Mouse (Mus musculus) sigmoid colon, adult 10 weeks (tissue): Measurements from ENCODE around the gene Col20a1. TPM values are rescaled to one million over a fixed set of nuclear protein-coding genes. Genes with fewer than 3 reads are reported as not detected.

Experiments used
- polyA plus RNA-seq: library from polyadenylated mRNA; stranded (reverse); fragments of 350-450 nt; fragmentation: Illumina TruSeq; extraction: RNeasy Lipid Tissue Mini Kit (QIAGEN cat#74804); gene quantifications from one replicate; pipeline ENCODE4 v1.2.3, GENCODE M21; 2014; ENCODE audit warnings: low read depth, low replicate concordance

Gene Col20a1
- polyA plus RNA-seq = 0.16 TPM

DNA sequence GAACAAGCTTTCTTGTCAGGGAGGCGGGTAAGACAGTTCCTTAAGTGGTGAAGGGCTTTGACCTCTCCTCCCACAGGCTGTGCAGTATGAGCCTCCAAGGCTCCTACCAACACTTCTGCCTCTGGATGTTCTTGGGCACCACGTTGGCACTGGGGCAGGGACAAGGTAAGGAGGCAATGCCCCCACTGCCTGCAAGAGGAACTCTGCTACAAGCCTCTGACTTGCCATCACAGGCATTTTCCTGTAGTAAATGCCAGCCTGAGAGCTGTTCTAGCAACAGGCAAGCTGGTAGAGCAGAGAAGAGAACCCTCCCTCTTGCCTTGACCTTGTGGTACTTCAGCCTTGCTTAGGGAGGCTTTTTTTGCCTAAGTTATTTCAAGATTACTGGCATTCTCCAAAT, at the start of gene Col20a1:
Col20a1 (plus strand) TSS at position 87 of the 400 bp plus-strand sequence.

DNA sequence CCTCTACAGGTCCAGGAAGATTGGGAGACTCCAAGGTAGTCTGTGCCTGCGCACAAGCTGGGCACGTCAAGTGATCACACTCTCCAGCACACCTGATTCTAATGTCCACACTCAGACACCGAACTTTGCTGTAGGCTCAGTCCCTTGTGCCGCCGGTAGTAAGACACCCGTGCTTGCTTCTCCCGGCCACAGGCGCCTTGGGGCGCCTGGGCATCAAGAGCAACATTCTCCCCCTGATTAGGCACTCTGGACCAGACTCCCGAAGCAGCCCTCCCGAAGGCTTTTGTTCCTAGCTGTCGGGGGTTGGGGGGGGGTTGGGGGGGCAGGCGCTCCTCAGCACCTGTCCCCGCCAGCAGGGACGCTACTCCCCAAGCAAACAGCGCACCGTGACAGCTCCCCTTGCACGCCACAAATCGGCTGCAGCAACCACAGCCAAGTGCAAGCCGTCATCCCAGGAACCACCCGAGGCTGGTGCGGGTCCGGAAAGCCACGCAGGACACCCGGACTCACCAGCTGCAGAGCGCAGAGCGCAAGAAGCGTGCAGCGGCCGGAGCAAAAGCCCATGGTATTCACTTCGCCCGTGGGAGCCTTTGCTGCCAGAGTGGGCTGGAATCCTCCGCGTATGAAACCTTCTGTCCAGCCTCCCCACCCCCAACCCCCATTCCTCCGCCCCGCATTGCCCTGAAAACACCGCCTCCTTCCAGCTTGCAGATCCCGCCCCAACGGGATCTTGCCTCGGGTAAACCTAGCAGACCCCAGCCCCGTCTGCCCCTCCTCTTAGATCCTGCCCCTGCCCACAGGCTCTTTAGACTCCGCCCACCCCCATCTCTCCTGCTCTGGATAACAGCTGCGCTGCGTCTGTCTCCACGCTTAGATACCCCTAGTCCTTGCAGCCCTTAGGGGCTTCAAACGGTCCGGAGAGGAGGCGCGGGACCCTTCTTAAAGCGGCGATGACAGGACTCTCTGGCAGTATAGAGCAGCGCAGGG, 32.0 kb upstream of the Col20a1 start, which contains the start of gene Nkain4:
Nkain4 (minus strand) TSS at position 639 of the 987 bp plus-strand sequence.

DNA sequence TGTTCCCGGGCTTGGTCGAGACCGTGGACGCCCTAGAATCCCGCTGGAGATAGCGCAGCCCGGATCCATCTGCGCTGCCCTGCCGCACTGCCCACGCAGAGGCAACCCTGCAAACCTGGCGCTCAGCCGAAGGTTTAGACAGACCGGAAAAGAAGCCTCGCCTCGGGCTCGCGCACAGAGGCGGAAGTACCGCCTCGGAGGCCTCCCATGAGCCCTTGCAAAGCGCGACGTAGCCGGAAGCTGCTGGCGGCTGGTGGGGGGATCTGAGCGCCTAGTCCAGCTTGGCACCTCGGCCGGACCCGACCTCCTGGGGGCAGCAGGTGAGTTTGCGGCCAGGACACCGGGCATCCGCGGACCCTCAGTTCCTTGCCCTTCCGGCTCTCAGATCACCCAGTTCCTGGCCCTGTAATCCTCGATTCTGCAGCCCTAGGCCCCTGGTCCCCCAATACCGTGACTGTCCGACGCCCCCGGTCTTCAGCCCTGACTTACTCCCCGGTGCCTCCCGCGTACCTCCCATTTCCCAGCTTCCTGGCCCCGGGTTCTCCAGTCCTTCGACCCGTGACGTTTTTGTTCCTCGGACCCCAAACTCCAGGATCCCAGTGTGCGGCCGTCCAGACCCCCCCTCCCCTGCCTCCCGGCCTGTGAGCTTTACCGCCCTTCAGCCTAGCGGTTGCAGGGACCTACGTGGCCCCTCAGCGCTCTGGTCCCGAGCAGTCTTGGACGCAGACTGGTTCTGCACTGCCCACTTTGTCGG, 19.1 kb upstream of the Col20a1 start, which contains the start of gene Arfgap1:
Arfgap1 (plus strand) TSS at position 216 of the 754 bp plus-strand sequence.

DNA sequence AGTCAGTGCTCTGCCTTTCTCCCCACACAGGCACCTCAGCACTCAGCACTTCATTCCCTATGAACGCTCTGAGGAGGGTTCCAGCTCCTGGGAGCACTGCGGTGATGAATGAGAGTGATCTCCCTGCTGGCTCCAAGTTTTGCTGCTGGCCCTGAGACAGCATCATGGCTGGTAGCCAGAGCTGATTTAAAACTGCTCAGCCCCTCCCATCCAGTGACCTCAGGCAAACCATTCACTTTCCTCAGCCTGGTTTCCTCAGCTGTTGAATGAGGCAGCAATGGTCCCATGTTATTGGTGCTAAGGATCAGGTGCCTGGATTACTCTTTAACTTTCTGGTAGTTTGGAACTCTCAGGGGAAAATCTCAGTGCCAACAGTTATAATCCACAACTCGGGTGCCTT, 57.1 kb downstream of the Col20a1 start, which contains the start of gene Chrna4:
Chrna4 (minus strand) TSS at position 110 of the 400 bp plus-strand sequence.

Other genes starting within 250 kb of the Col20a1 start
- gene Bhlhe23, start 209.6 kb upstream of the Col20a1 start, polyA plus RNA-seq = not detected
- gene Ythdf1, start 65.6 kb upstream of the Col20a1 start, polyA plus RNA-seq = 50.8 TPM
- not detected for gene Birc7, start 57.5 kb upstream of the Col20a1 start, polyA plus RNA-seq
- gene Nkain4, start 31.8 kb upstream of the Col20a1 start, polyA plus RNA-seq = not detected
- 10.4 TPM for gene Arfgap1, start 19.3 kb upstream of the Col20a1 start, polyA plus RNA-seq
- not detected for gene Chrna4, start 57.0 kb downstream of the Col20a1 start, polyA plus RNA-seq
- gene Kcnq2, start 148.8 kb downstream of the Col20a1 start, polyA plus RNA-seq = 0.85 TPM
- gene Eef1a2, start 170.5 kb downstream of the Col20a1 start, polyA plus RNA-seq = not detected
- 12.4 TPM for gene Ppdpf, start 200.7 kb downstream of the Col20a1 start, polyA plus RNA-seq
- 8.2 TPM for gene Ptk6, start 216.3 kb downstream of the Col20a1 start, polyA plus RNA-seq
- not detected for gene Srms, start 226.7 kb downstream of the Col20a1 start, polyA plus RNA-seq
- not detected for gene Fndc11, start 233.5 kb downstream of the Col20a1 start, polyA plus RNA-seq